Mouse (Mus musculus): ENCODE measurements around the gene Chrna1. TPM values are rescaled to one million over a fixed set of nuclear protein-coding genes. Genes with fewer than 3 reads are reported as not detected.

Gene Chrna1
- 0.66 TPM in 1 of 2 replicates, not detected in the other for polyA plus RNA-seq (2012; rRNA removed)

DNA sequence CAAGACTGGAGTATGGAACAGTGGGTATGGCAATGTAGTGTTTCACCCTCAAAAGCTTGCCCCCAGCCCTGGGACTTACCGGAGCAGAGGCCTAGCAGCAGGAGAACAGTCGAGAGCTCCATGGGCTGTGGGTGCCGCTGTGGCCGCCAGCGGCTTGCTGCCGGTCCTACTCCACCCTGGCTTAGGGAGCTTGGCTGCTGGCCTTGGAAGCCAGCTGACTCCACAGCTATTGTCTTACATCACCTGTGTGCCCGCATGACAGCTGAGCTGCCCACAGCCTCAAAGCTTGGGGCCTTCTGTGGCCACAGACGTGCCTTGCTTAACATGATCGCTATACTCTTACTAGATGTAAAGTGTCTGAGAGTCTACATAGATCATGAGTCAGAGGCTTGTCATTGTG is at the start of gene Chrna1:
Gene Chrna1, minus strand, starts transcription at position 173 of the 400 bp plus-strand sequence.
- Histone ChIP-seq H3K4me1 (ENCODE audit: control insufficient read depth, insufficient read depth, low read length) (no peaks in the 10 kb centered on the region), H3K4me3 (replicated peaks; ENCODE audit: extremely low read depth, low read depth, low read length) (no peak within 1 kb of the TSS)
- WGBS, result 87% methylated on average over 9 of the region's 9 CpGs
- TF ChIP-seq POLR2A (IDR thresholded peaks at IDR 0.05; ENCODE audit: borderline replicate concordance, extremely low read depth, low read depth, low read length), result no peak
- no peak for TF ChIP-seq CTCF (IDR thresholded peaks at IDR 0.05; ENCODE audit: insufficient read depth, low read length)
- DNase-seq, result no peak

GRCm38 (mm10) chr2:73618486-73619052 is 38.4 kb upstream of the Chrna1 start:
- WGBS, result 78% methylated on average over 4 of the region's 4 CpGs

GRCm38 (mm10) chr2:73616434-73617057 is 36.4 kb upstream of the Chrna1 start:
- TF ChIP-seq CTCF (IDR thresholded peaks at IDR 0.05; ENCODE audit: insufficient read depth, low read length) (no peak), POLR2A (IDR thresholded peaks at IDR 0.05; ENCODE audit: borderline replicate concordance, extremely low read depth, low read depth, low read length) (no peak)
- Histone ChIP-seq H3K4me1 (ENCODE audit: control insufficient read depth, insufficient read depth, low read length) (no peaks in the 10 kb centered on the region), H3K4me3 (replicated peaks; ENCODE audit: extremely low read depth, low read depth, low read length) (no peak overlapping the region)
- no peak for DNase-seq
- WGBS, result 80% methylated on average over 17 of the region's 17 CpGs

More at GRCm38 (mm10) chr2:73618486-73619052, 38.4 kb upstream of the Chrna1 start:
- Histone ChIP-seq H3K4me3 (replicated peaks; ENCODE audit: extremely low read depth, low read depth, low read length) (no peak overlapping the region), H3K4me1 (ENCODE audit: control insufficient read depth, insufficient read depth, low read length) (no peaks in the 10 kb centered on the region)
- DNase-seq, result no peak
- TF ChIP-seq POLR2A (IDR thresholded peaks at IDR 0.05; ENCODE audit: borderline replicate concordance, extremely low read depth, low read depth, low read length), result no peak
- no peak for TF ChIP-seq CTCF (IDR thresholded peaks at IDR 0.05; ENCODE audit: insufficient read depth, low read length)

GRCm38 (mm10) chr2:73615456-73615855 is 35.3 kb upstream of the Chrna1 start:
- TF ChIP-seq POLR2A (IDR thresholded peaks at IDR 0.05; ENCODE audit: borderline replicate concordance, extremely low read depth, low read depth, low read length) (no peak), CTCF (IDR thresholded peaks at IDR 0.05; ENCODE audit: insufficient read depth, low read length) (no peak)
- 94% methylated on average over 5 of the region's 5 CpGs for WGBS
- H3K4me1 ChIP-seq (ENCODE audit: control insufficient read depth, insufficient read depth, low read length), result no peaks in the 10 kb centered on the region

GRCm38 (mm10) chr2:73614303-73614702 is 34.2 kb upstream of the Chrna1 start:
- no peak for TF ChIP-seq POLR2A (IDR thresholded peaks at IDR 0.05; ENCODE audit: borderline replicate concordance, extremely low read depth, low read depth, low read length)
- TF ChIP-seq CTCF (IDR thresholded peaks at IDR 0.05; ENCODE audit: insufficient read depth, low read length), result no peak
- DNase-seq, result no peak
- Histone ChIP-seq H3K4me3 (replicated peaks; ENCODE audit: extremely low read depth, low read depth, low read length) (no peak overlapping the region), H3K4me1 (ENCODE audit: control insufficient read depth, insufficient read depth, low read length) (no peaks in the 10 kb centered on the region)
- WGBS, result 97% methylated on average over 8 of the region's 8 CpGs

More at GRCm38 (mm10) chr2:73615456-73615855, 35.3 kb upstream of the Chrna1 start:
- no peak overlapping the region for H3K4me3 ChIP-seq (replicated peaks; ENCODE audit: extremely low read depth, low read depth, low read length)
- DNase-seq, result no peak

- WGBS, result 89% methylated on average over 7 of the region's 7 CpGs
- no peak for DNase-seq
- no peak for TF ChIP-seq POLR2A (IDR thresholded peaks at IDR 0.05; ENCODE audit: borderline replicate concordance, extremely low read depth, low read depth, low read length)
- no peak for TF ChIP-seq CTCF (IDR thresholded peaks at IDR 0.05; ENCODE audit: insufficient read depth, low read length)
- Histone ChIP-seq H3K4me3 (replicated peaks; ENCODE audit: extremely low read depth, low read depth, low read length) (no peak overlapping the region), H3K4me1 (ENCODE audit: control insufficient read depth, insufficient read depth, low read length) (0 out of 2 replicates have a peak, but pooled peaks cover 2% of the 10 kb centered on the region)
Measured at GRCm38 (mm10) chr2:73612941-73613340, 32.8 kb upstream of the Chrna1 start.

GRCm38 (mm10) chr2:73612367-73612914 is 32.3 kb upstream of the Chrna1 start:
- Histone ChIP-seq H3K4me1 (ENCODE audit: control insufficient read depth, insufficient read depth, low read length) (0 out of 2 replicates have a peak, but pooled peaks cover 2% of the 10 kb centered on the region), H3K4me3 (replicated peaks; ENCODE audit: extremely low read depth, low read depth, low read length) (no peak overlapping the region)
- DNase-seq, result no peak
- TF ChIP-seq CTCF (IDR thresholded peaks at IDR 0.05; ENCODE audit: insufficient read depth, low read length) (no peak), POLR2A (IDR thresholded peaks at IDR 0.05; ENCODE audit: borderline replicate concordance, extremely low read depth, low read depth, low read length) (no peak)
- WGBS, result 88% methylated on average over 6 of the region's 6 CpGs

DNA sequence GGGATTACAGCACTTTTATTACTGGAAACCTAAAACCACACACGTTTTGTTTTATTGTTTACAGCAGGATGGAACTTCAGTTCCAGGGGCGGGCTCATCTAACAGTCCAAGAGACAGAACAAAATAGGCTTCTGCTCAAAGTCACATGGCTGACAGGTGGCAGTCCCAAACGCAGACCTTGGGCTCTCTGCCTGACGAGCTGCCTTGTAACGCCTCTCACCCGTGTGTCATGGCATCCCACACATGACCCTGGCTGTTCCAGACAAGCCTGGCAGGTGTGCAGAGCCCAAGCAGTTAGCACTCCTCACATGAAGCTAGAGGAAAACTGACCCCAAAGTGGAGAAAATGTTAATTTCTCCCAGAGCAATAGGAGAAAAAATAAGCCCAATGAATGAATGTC is 31.7 kb upstream of the Chrna1 start:
- 0 out of 2 replicates have a peak, but pooled peaks cover 2% of the 10 kb centered on the region for H3K4me1 ChIP-seq (ENCODE audit: control insufficient read depth, insufficient read depth, low read length)
- H3K4me3 ChIP-seq (replicated peaks; ENCODE audit: extremely low read depth, low read depth, low read length), result no peak overlapping the region
- 71% methylated on average over 6 of the region's 6 CpGs for WGBS
- no peak for TF ChIP-seq CTCF (IDR thresholded peaks at IDR 0.05; ENCODE audit: insufficient read depth, low read length)
- no peak for TF ChIP-seq POLR2A (IDR thresholded peaks at IDR 0.05; ENCODE audit: borderline replicate concordance, extremely low read depth, low read depth, low read length)
- no peak for DNase-seq

GRCm38 (mm10) chr2:73609724-73610210 is 29.6 kb upstream of the Chrna1 start:
- 82% methylated on average over 3 of the region's 3 CpGs for WGBS
- 0 out of 2 replicates have a peak, but pooled peaks cover 2% of the 10 kb centered on the region for H3K4me1 ChIP-seq (ENCODE audit: control insufficient read depth, insufficient read depth, low read length)
- TF ChIP-seq POLR2A (IDR thresholded peaks at IDR 0.05; ENCODE audit: borderline replicate concordance, extremely low read depth, low read depth, low read length), result no peak
- TF ChIP-seq CTCF (IDR thresholded peaks at IDR 0.05; ENCODE audit: insufficient read depth, low read length), result no peak
- no peak for DNase-seq
- no peak overlapping the region for H3K4me3 ChIP-seq (replicated peaks; ENCODE audit: extremely low read depth, low read depth, low read length)

Measured in lung, adult 2 months (tissue).